Mouse (Mus musculus) forebrain, embryonic 10.5 days (tissue): ENCODE data around the gene Fgfbp3. TPM values are rescaled to one million over a fixed set of nuclear protein-coding genes. Genes with fewer than 3 reads are reported as not detected.

Source experiments
- DNase-seq: peaks from one replicate; pipeline ENCODE4 v3.0.0-alpha.2; 2017; ENCODE audit warnings: low spot score; ENCODE audit errors: extremely low spot score
- H3K27ac ChIP-seq: fragments of 300-500 bp; sonication (generic); 2 replicates; pipeline ENCODE4 v1.5.1; 2016; ENCODE audit warnings: mild to moderate bottlenecking
- H3K27me3 ChIP-seq: fragments of 300-500 bp; sonication (generic); 2 replicates; pipeline ENCODE4 v1.6.1; 2016; ENCODE audit warnings: mild to moderate bottlenecking; ENCODE audit not compliant: poor library complexity, severe bottlenecking
- H3K36me3 ChIP-seq: fragments of 300-500 bp; sonication (generic); replicated peaks from 2 replicates; pipeline ENCODE4 v1.6.1; 2016; ENCODE audit warnings: mild to moderate bottlenecking, moderate library complexity
- H3K4me1 ChIP-seq: fragments of 300-500 bp; sonication (generic); 2 replicates; pipeline ENCODE4 v1.6.1; 2016
- H3K4me3 ChIP-seq: fragments of 300-500 bp; sonication (generic); 2 replicates; pipeline ENCODE4 v1.5.1; 2016; ENCODE audit warnings: mild to moderate bottlenecking, moderate library complexity
- H3K9me3 ChIP-seq: fragments of 300-500 bp; sonication (generic); 2 replicates; pipeline ENCODE4 v1.6.1; 2016; ENCODE audit warnings: mild to moderate bottlenecking, moderate library complexity
- WGBS: fragments of 180-500 bp; shearing (Covaris S2); methylation state at CpG from one replicate; pipeline ENCODE4 v1.1.7; 2016; 5-methylcytosine and 5-hydroxymethylcytosine counted together
- polyA plus RNA-seq: library from polyadenylated mRNA; unstranded; fragments of >200 nt; fragmentation: Nextera tagmentation; extraction: Ambion mirVana; gene quantifications from 2 replicates; pipeline ENCODE4 v1.2.1, GENCODE M21; 2016

The Fgfbp3 gene
- polyA plus RNA-seq, 1 experiment from 2014 or later = 17.9 TPM

- WGBS = under 1% methylated on average over 98 of the region's 98 CpGs
- Histone ChIP-seq H3K4me1 (peaks cover 27% of the 10 kb centered on the region), H3K27me3 (no peaks in the 10 kb centered on the region), H3K27ac (peak within 1 kb of the TSS; percentile 95), H3K9me3 (no peaks in the 10 kb centered on the region), H3K4me3 (peak within 1 kb of the TSS; percentile 91), H3K36me3 (peaks cover 8% of the 10 kb centered on the region; the same call in 1 of the 2 replicates)
- DNase-seq = peak; percentile 92
These were observed 6.5 kb upstream of the Fgfbp3 start, which contains the start of gene Btaf1 for GRCm38 (mm10) chr19:36925671-36926552. Gene Btaf1, plus strand, starts transcription at chr19:36926079.

GRCm38 (mm10) chr19:36922936-36923335, 3.5 kb upstream of the Fgfbp3 start:
- Histone ChIP-seq H3K36me3 (no peaks in the 10 kb centered on the region), H3K9me3 (no peaks in the 10 kb centered on the region), H3K4me1 (peaks cover 35% of the 10 kb centered on the region), H3K27ac (no peak overlapping the region), H3K4me3 (no peak overlapping the region), H3K27me3 (no peaks in the 10 kb centered on the region)
- WGBS = 71% methylated on average over 3 of the region's 3 CpGs
- no peak for DNase-seq

GRCm38 (mm10) chr19:36922015-36922414, 2.6 kb upstream of the Fgfbp3 start:
- no peak overlapping the region for H3K27ac ChIP-seq
- DNase-seq = no peak
- no peak overlapping the region for H3K4me3 ChIP-seq
- 47% methylated on average over 2 of the region's 2 CpGs for WGBS
- H3K36me3 ChIP-seq = peaks cover 1% of the 10 kb centered on the region
- no peaks in the 10 kb centered on the region for H3K9me3 ChIP-seq
- H3K4me1 ChIP-seq = peaks cover 35% of the 10 kb centered on the region
- H3K27me3 ChIP-seq = no peaks in the 10 kb centered on the region

- H3K36me3 ChIP-seq = peaks cover 5% of the 10 kb centered on the region
- no peaks in the 10 kb centered on the region for H3K27me3 ChIP-seq
- H3K9me3 ChIP-seq = no peaks in the 10 kb centered on the region
- peak overlapping the region; percentile 70 for H3K4me3 ChIP-seq
- under 1% methylated on average over 85 of the region's 85 CpGs for WGBS
- H3K27ac ChIP-seq = peak overlapping the region; percentile 98
- peak; percentile 84 for DNase-seq
- H3K4me1 ChIP-seq = peaks cover 30% of the 10 kb centered on the region
These were observed 744 bp downstream of the Fgfbp3 start for GRCm38 (mm10) chr19:36918441-36919301.

GRCm38 (mm10) chr19:36916876-36917389, 2.5 kb downstream of the Fgfbp3 start:
- Histone ChIP-seq H3K36me3 (peaks cover 5% of the 10 kb centered on the region), H3K27ac (no peak overlapping the region), H3K4me1 (peaks cover 40% of the 10 kb centered on the region), H3K4me3 (peak overlapping the region; percentile 70), H3K9me3 (no peaks in the 10 kb centered on the region), H3K27me3 (no peaks in the 10 kb centered on the region)
- WGBS = 96% methylated on average over 1 of the region's 1 CpGs
- DNase-seq = no peak

GRCm38 (mm10) chr19:36916206-36916605, 3.2 kb downstream of the Fgfbp3 start:
- peak overlapping the region; percentile 8; the same call in 1 of the 2 replicates for H3K27ac ChIP-seq
- peaks cover 5% of the 10 kb centered on the region for H3K36me3 ChIP-seq
- H3K9me3 ChIP-seq = no peaks in the 10 kb centered on the region
- peaks cover 47% of the 10 kb centered on the region for H3K4me1 ChIP-seq
- 88% methylated on average over 4 of the region's 4 CpGs for WGBS
- DNase-seq = no peak
- no peaks in the 10 kb centered on the region for H3K27me3 ChIP-seq
- H3K4me3 ChIP-seq = no peak overlapping the region

- peaks cover 5% of the 10 kb centered on the region for H3K36me3 ChIP-seq
- 86% methylated on average over 7 of the region's 7 CpGs for WGBS
- H3K27ac ChIP-seq = peak overlapping the region; percentile 0; the same call in 1 of the 2 replicates
- no peak for DNase-seq
- no peaks in the 10 kb centered on the region for H3K27me3 ChIP-seq
- no peaks in the 10 kb centered on the region for H3K9me3 ChIP-seq
- peaks cover 48% of the 10 kb centered on the region for H3K4me1 ChIP-seq
- H3K4me3 ChIP-seq = no peak overlapping the region
These were observed 6.4 kb downstream of the Fgfbp3 start for GRCm38 (mm10) chr19:36913064-36913463.

- Histone ChIP-seq H3K27ac (peak overlapping the region; percentile 66), H3K27me3 (no peaks in the 10 kb centered on the region), H3K36me3 (0 out of 2 replicates have a peak, but pooled peaks cover 2% of the 10 kb centered on the region), H3K4me3 (no peak overlapping the region), H3K9me3 (peaks cover 3% of the 10 kb centered on the region; the same call in 1 of the 2 replicates), H3K4me1 (peaks cover 31% of the 10 kb centered on the region)
- DNase-seq = peak; percentile 44
- WGBS = 34% methylated on average over 12 of the region's 12 CpGs
These were observed 8.9 kb downstream of the Fgfbp3 start for GRCm38 (mm10) chr19:36910424-36911045.

- Histone ChIP-seq H3K27ac (peak overlapping the region; percentile 66; the same call in 1 of the 2 replicates), H3K36me3 (0 out of 2 replicates have a peak, but pooled peaks cover 2% of the 10 kb centered on the region), H3K4me1 (peaks cover 31% of the 10 kb centered on the region), H3K4me3 (no peak overlapping the region), H3K27me3 (no peaks in the 10 kb centered on the region), H3K9me3 (peaks cover 3% of the 10 kb centered on the region; the same call in 1 of the 2 replicates)
- DNase-seq = peak; percentile 73
- 22% methylated on average over 9 of the region's 9 CpGs for WGBS
These were observed 9.6 kb downstream of the Fgfbp3 start for GRCm38 (mm10) chr19:36909676-36910292.

GRCm38 (mm10) chr19:36909150-36909549, 10.3 kb downstream of the Fgfbp3 start:
- Histone ChIP-seq H3K4me1 (peaks cover 38% of the 10 kb centered on the region), H3K4me3 (no peak overlapping the region), H3K36me3 (0 out of 2 replicates have a peak, but pooled peaks cover 2% of the 10 kb centered on the region), H3K9me3 (peaks cover 3% of the 10 kb centered on the region; the same call in 1 of the 2 replicates), H3K27ac (no peak overlapping the region), H3K27me3 (no peaks in the 10 kb centered on the region)
- 81% methylated on average over 3 of the region's 3 CpGs for WGBS
- DNase-seq = no peak

GRCm38 (mm10) chr19:36904211-36905007, 15.0 kb downstream of the Fgfbp3 start:
- Histone ChIP-seq H3K36me3 (0 out of 2 replicates have a peak, but pooled peaks cover 2% of the 10 kb centered on the region), H3K4me3 (peak overlapping the region; percentile 57), H3K27me3 (no peaks in the 10 kb centered on the region), H3K9me3 (peaks cover 3% of the 10 kb centered on the region; the same call in 1 of the 2 replicates), H3K27ac (peak overlapping the region; percentile 90), H3K4me1 (peaks cover 23% of the 10 kb centered on the region)
- DNase-seq = peak; percentile 90
- 2% methylated on average over 41 of the region's 41 CpGs for WGBS
